ENCODE assay signal across 15 mouse cellular contexts in the genomic region with DNA sequence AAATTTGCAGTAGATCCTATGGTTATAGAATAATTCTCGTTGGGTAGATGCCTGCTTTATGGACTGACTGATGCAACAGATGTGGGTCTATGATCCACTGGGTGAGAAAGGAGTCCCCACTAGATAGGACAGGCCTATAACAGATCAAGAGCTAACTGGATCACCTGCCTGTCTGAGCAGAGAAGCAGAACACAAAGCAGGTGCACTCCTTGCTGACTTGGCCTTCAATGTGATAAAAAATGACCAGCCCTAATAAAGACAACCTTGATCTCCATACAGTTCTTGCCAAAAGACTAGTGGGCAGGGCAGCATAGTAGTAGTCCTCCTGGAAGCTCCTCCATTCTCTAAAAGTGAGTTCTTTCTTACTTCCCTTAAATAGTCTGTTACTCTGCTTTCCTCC.
"Had no signal": no experiment of that assay in that cellular context is flagged by ENCODE, and none has a peak within 500 bp of the region (broad histone marks: within the 10 kb centered on the region; RNA-seq: fewer than 3 reads in every experiment).

No protein-coding gene starts in this region.

- H3K4me3 ChIP-seq: megakaryocyte, embryonic 14.5 days; midbrain, embryonic 13.5 days; neural tube, embryonic 12.5 days had no signal

- H3K4me1 ChIP-seq: megakaryocyte, embryonic 14.5 days; neural tube, embryonic 12.5 days had no signal

- H3K4me2 ChIP-seq: lung, embryonic 14.5 days; midbrain, embryonic 13.5 days; neural tube, embryonic 12.5 days had no signal

- H3K27ac ChIP-seq: liver, embryonic 14.5 days; macrophage; midbrain, embryonic 13.5 days; neural tube, embryonic 12.5 days had no signal

- H3K9me3 ChIP-seq: megakaryocyte, embryonic 14.5 days; midbrain, embryonic 13.5 days; neural tube, embryonic 12.5 days had no signal

- DNase-seq: lung, adult 18-20 months; lung, embryonic 14.5 days; lung, postnatal 10 days; right cerebral cortex, adult 18-20 months; right cerebral cortex, postnatal 25 days; right cerebral cortex, postnatal 4 days; spleen, adult 18-20 months; thymus, adult 18-20 months; thymus, postnatal 14 days; thymus, postnatal 36 days had no signal

- H3K9ac ChIP-seq: liver, embryonic 14.5 days; lung, embryonic 14.5 days; midbrain, embryonic 13.5 days; neural tube, embryonic 12.5 days had no signal

- H3K36me3 ChIP-seq: midbrain, embryonic 13.5 days; neural tube, embryonic 12.5 days had no signal

- H3K27me3 ChIP-seq: megakaryocyte, embryonic 14.5 days; midbrain, embryonic 13.5 days; neural tube, embryonic 12.5 days had no signal
